Mouse (Mus musculus): ENCODE results near the gene Upk1a. TPM values are rescaled to one million over a fixed set of nuclear protein-coding genes. Genes with fewer than 3 reads are reported as not detected.
A peak's percentile ranks its signal among the peaks of the same experiment; 100 is the strongest.

The Upk1a gene
- polyA plus RNA-seq, 1 experiment from 2014 or later: 0.67 TPM

DNA sequence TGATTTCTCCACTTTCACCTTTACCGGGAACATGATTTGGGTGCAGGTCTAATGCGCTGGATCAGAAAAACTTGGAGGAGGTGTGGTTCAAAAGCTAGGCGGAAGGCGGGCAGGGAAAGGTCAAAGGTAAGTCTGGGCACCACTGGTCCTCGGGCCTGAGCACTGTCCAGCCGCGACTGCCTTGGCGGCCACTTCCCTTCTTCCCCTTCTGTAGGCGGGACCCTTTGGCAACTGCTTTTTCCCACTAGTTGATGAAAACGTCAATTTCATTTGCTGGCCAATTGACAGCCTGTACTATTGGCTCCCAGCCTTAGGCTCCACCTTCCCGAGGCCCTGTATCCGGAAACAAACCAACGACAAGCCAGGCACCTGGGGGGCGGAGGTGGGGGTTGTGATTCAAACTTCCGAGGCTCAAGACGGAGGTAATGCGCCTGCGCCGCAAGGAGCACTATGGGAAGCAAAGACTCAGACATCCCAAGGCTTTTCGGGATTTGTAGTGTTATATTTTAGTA, 53.1 kb downstream of the Upk1a start, which contains the start of gene Lin37:
Gene Lin37 (minus strand): TSS at position 396 of the 512 bp plus-strand sequence.
- no peaks in the 10 kb centered on the region for H3K9me3 ChIP-seq (ENCODE audit: control insufficient read depth, low read length)
- peak within 1 kb of the TSS; percentile 49 for H3K4me3 ChIP-seq (ENCODE audit: low read depth, low read length)
- H3K27me3 ChIP-seq (ENCODE audit: control insufficient read depth, insufficient read depth, low read length): no peaks in the 10 kb centered on the region
- peaks cover 14% of the 10 kb centered on the region; the same call in 1 of the 2 replicates for H3K36me3 ChIP-seq (ENCODE audit: control insufficient read depth, insufficient read depth, low read length)
- H3K4me2 ChIP-seq: peak within 1 kb of the TSS; percentile 97
- H3K27ac ChIP-seq (ENCODE audit: low read depth, low read length): no peak within 1 kb of the TSS
- H3K4me1 ChIP-seq (ENCODE audit: control insufficient read depth, insufficient read depth, low read length): peaks cover 17% of the 10 kb centered on the region
- peak within 1 kb of the TSS; percentile 73 for H3K9ac ChIP-seq (ENCODE audit: low read length)
- WGBS: under 1% methylated on average over 20 of the region's 20 CpGs
- ATAC-seq (ENCODE audit: low FRiP score) (peak; percentile 89), DNase-seq (ENCODE audit: low spot score, missing footprints) (peak; percentile 97)

DNA sequence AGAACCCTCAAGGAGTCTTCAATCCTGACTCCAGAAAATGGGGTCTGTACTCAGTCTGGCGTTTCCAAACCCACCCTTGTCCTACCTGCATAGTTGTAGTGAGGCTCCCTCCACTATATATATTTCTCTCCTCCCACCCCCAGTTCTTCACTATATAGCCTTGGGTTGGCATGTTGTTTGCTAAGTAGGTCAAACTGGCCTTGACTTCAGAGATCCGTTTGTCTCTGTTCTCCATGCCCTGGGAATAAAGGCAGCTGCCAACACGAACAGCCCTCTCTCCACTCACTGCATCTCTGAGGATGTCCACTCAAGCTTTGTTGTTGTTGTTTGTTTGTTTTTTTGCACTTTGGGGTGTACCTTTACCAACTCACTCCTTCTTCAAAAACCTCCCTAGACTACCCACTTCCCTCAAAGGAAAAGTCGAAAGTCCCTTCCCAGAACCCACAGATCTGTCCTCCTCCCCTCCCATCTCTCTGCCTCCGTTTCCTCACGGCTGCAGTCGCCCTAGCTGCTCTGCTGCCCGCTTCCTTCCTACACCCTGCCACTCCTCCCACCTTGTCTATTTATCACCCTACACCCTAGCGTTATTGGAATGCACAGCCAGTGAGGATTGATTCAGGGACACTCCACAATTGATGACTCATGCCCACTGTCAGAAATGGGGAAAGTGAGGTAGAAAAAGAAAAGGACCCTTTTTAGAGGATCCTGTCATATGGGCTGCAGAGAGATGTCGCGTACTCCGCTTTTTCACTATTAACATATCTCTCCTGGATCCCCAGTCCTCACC, 53.8 kb downstream of the Upk1a start:
- Histone ChIP-seq H3K4me3 (ENCODE audit: low read depth, low read length) (peak overlapping the region; percentile 49), H3K27ac (ENCODE audit: low read depth, low read length) (no peak overlapping the region), H3K4me1 (ENCODE audit: control insufficient read depth, insufficient read depth, low read length) (peaks cover 15% of the 10 kb centered on the region), H3K9ac (ENCODE audit: low read length) (peak overlapping the region; percentile 73), H3K4me2 (peak overlapping the region; percentile 97), H3K9me3 (ENCODE audit: control insufficient read depth, low read length) (no peaks in the 10 kb centered on the region), H3K36me3 (ENCODE audit: control insufficient read depth, insufficient read depth, low read length) (peaks cover 14% of the 10 kb centered on the region; the same call in 1 of the 2 replicates), H3K27me3 (ENCODE audit: control insufficient read depth, insufficient read depth, low read length) (no peaks in the 10 kb centered on the region)
- DNase-seq (ENCODE audit: low spot score, missing footprints): no peak
- 19% methylated on average over 12 of the region's 12 CpGs for WGBS
- ATAC-seq (ENCODE audit: low FRiP score): no peak

DNA sequence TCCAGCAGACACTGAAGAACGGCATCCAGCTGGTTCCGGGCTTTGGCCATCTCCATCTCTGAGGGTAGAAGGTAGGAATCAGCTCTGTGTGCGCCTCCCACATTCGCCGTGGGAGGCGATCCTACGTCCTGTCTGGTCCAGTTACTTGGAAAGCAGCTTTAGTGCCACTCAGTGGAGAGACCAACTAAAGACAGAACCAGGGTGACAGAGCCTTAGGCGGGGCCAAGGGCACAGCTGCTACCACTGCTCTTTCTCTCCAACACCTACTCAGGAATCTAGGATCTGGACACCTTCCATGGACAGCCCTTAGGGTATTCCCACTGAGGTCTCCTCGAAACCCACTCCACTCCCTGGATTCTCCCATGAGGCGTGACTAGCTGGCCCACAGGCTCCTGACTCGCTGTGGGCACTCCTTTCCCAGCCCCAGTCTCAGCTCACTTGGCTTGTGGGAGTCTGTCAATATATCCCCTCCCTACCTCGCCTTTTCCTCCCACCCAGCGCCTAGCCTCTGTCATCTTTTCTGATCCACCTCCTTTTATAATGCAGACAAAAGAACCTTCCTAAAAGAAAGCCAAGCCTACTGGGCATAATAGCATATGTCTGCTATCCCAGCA, 54.6 kb downstream of the Upk1a start:
- no peak overlapping the region; the same call in 1 of the 2 replicates for H3K4me2 ChIP-seq
- no peak overlapping the region for H3K9ac ChIP-seq (ENCODE audit: low read length)
- ATAC-seq (ENCODE audit: low FRiP score) (no peak), DNase-seq (ENCODE audit: low spot score, missing footprints) (no peak)
- peaks cover 14% of the 10 kb centered on the region; the same call in 1 of the 2 replicates for H3K36me3 ChIP-seq (ENCODE audit: control insufficient read depth, insufficient read depth, low read length)
- peaks cover 19% of the 10 kb centered on the region for H3K4me1 ChIP-seq (ENCODE audit: control insufficient read depth, insufficient read depth, low read length)
- H3K9me3 ChIP-seq (ENCODE audit: control insufficient read depth, low read length): no peaks in the 10 kb centered on the region
- WGBS: 87% methylated on average over 13 of the region's 13 CpGs
- no peak overlapping the region for H3K27ac ChIP-seq (ENCODE audit: low read depth, low read length)
- no peak overlapping the region for H3K4me3 ChIP-seq (ENCODE audit: low read depth, low read length)
- no peaks in the 10 kb centered on the region for H3K27me3 ChIP-seq (ENCODE audit: control insufficient read depth, insufficient read depth, low read length)

DNA sequence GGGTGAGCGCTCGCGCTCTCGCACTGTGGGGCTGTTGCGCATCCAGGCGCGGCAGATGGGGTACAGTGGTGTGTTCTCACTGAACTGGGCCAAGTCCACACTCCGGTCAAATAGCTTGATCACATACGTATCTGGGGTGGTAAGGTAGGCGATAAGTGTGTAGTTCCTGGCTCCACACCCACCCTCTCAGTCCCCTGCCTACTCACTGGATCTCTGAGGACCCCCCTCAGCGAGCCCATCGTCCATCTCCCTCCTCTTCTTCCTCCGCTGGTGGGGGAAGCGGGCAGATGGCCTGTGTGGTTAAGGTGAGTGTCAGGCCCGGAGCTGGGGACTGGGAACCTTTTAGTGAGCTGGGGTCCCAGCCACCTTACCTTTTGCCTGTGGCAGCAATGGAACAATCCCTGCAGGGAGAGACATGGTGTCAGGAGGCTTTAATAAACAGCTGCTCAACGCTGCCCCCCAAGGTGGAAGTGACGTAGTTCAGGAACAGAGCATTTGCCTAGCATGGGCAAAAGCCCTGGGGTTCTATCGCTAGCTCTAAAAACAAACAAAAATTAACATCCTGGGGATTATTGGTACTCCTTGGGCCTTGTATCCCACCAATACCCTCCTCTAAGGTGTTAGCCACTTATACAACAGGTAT, 55.6 kb downstream of the Upk1a start:
- Histone ChIP-seq H3K4me1 (ENCODE audit: control insufficient read depth, insufficient read depth, low read length) (peaks cover 23% of the 10 kb centered on the region), H3K27me3 (ENCODE audit: control insufficient read depth, insufficient read depth, low read length) (no peaks in the 10 kb centered on the region), H3K36me3 (ENCODE audit: control insufficient read depth, insufficient read depth, low read length) (peaks cover 14% of the 10 kb centered on the region; the same call in 1 of the 2 replicates), H3K9ac (ENCODE audit: low read length) (no peak overlapping the region), H3K9me3 (ENCODE audit: control insufficient read depth, low read length) (no peaks in the 10 kb centered on the region), H3K27ac (ENCODE audit: low read depth, low read length) (no peak overlapping the region), H3K4me3 (ENCODE audit: low read depth, low read length) (no peak overlapping the region), H3K4me2 (no peak overlapping the region)
- DNase-seq (ENCODE audit: low spot score, missing footprints) (no peak), ATAC-seq (ENCODE audit: low FRiP score) (no peak)
- 94% methylated on average over 18 of the region's 18 CpGs for WGBS

DNA sequence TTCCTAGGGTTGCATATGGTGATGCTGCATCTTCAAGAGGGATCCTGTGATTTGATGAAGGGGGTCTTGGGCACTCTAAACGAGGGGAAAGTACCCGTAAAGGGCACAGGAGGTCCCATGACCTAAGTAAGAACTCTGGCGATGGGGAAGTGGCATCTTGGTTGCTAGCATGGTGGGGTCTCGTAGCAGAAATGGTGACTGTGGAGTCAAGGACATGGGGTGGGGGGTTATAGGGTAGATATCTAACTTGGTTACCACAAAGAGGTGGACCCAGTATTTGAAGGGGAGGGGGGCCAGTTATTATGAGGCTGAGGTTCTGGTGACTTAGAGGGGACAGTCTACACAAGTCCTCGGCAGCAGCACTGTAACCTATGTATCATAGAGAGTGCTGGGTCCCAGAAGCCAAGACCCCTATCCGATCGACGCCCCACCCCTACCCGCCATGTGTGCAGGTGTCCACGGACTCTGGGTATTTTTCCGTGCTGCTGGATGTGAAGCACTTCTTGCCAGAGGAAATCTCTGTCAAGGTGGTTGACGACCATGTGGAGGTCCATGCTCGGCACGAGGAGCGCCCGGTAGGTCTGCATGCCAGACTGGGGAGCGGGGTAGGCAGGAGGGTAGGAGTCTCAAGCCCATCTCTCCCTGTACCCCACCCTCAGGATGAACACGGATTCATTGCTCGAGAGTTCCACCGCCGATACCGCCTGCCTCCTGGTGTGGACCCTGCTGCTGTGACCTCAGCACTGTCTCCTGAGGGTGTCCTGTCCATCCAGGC, 58.6 kb downstream of the Upk1a start:
- Histone ChIP-seq H3K4me3 (ENCODE audit: low read depth, low read length) (no peak overlapping the region; the same call in 1 of the 2 replicates), H3K4me2 (peak overlapping the region; percentile 93; the same call in 1 of the 2 replicates), H3K27me3 (ENCODE audit: control insufficient read depth, insufficient read depth, low read length) (no peaks in the 10 kb centered on the region), H3K9me3 (ENCODE audit: control insufficient read depth, low read length) (no peaks in the 10 kb centered on the region), H3K9ac (ENCODE audit: low read length) (peak overlapping the region; percentile 72; the same call in 1 of the 2 replicates), H3K4me1 (ENCODE audit: control insufficient read depth, insufficient read depth, low read length) (peaks cover 17% of the 10 kb centered on the region), H3K27ac (ENCODE audit: low read depth, low read length) (no peak overlapping the region), H3K36me3 (ENCODE audit: control insufficient read depth, insufficient read depth, low read length) (peaks cover 14% of the 10 kb centered on the region; the same call in 1 of the 2 replicates)
- WGBS: 89% methylated on average over 22 of the region's 22 CpGs
- DNase-seq (ENCODE audit: low spot score, missing footprints): no peak
- no peak for ATAC-seq (ENCODE audit: low FRiP score)

Small RNA genes within 50 kb of the gene (microRNA-seq; reads per million reads assigned to microRNA genes)
- gene Mir3569: 0.76 reads per million

Other genes with a start within 250 kb of the Upk1a start
- 16.6 and 19.7 TPM in 2 replicates for gene Tyrobp, start 199.1 kb downstream of the Upk1a start, polyA plus RNA-seq (2014; fragmentation: Nextera tagmentation; extraction: Ambion mirVana)
- gene Hcst, start 193.0 kb downstream of the Upk1a start, polyA plus RNA-seq (2014; fragmentation: Nextera tagmentation; extraction: Ambion mirVana): 0.43 and 0.45 TPM in 2 replicates
- gene Nfkbid, start 191.1 kb downstream of the Upk1a start, polyA plus RNA-seq (2014; fragmentation: Nextera tagmentation; extraction: Ambion mirVana): 0.63 and 1.2 TPM in 2 replicates
- gene Aplp1, start 167.3 kb downstream of the Upk1a start, polyA plus RNA-seq (2014; fragmentation: Nextera tagmentation; extraction: Ambion mirVana): 128 and 134 TPM in 2 replicates
- gene Kirrel2, start 155.2 kb downstream of the Upk1a start, polyA plus RNA-seq (2014; fragmentation: Nextera tagmentation; extraction: Ambion mirVana): 0.58 and 0.61 TPM in 2 replicates
- gene Nphs1, start 154.5 kb downstream of the Upk1a start, polyA plus RNA-seq (2014; fragmentation: Nextera tagmentation; extraction: Ambion mirVana): not detected in 2 replicates
- not detected in 2 replicates for gene Prodh2, start 119.2 kb downstream of the Upk1a start, polyA plus RNA-seq (2014; fragmentation: Nextera tagmentation; extraction: Ambion mirVana)
- 32.0 and 41.1 TPM in 2 replicates for gene Arhgap33, start 77.8 kb downstream of the Upk1a start, polyA plus RNA-seq (2014; fragmentation: Nextera tagmentation; extraction: Ambion mirVana)
- 4.2 and 4.6 TPM in 2 replicates for gene Hspb6, start 60.7 kb downstream of the Upk1a start, polyA plus RNA-seq (2014; fragmentation: Nextera tagmentation; extraction: Ambion mirVana)
- gene Proser3, start 60.5 kb downstream of the Upk1a start, polyA plus RNA-seq (2014; fragmentation: Nextera tagmentation; extraction: Ambion mirVana): 11.3 and 11.5 TPM in 2 replicates
- 48.7 and 49.7 TPM in 2 replicates for gene Lin37, start 53.0 kb downstream of the Upk1a start, polyA plus RNA-seq (2014; fragmentation: Nextera tagmentation; extraction: Ambion mirVana)
- gene U2af1l4, start 49.5 kb downstream of the Upk1a start, polyA plus RNA-seq (2014; fragmentation: Nextera tagmentation; extraction: Ambion mirVana): 90.7 and 94.8 TPM in 2 replicates
- 6.9 and 7.5 TPM in 2 replicates for gene Gm49396, start 49.5 kb downstream of the Upk1a start, polyA plus RNA-seq (2014; fragmentation: Nextera tagmentation; extraction: Ambion mirVana)
- 98.0 and 110 TPM in 2 replicates for gene Psenen, start 49.2 kb downstream of the Upk1a start, polyA plus RNA-seq (2014; fragmentation: Nextera tagmentation; extraction: Ambion mirVana)
- gene Igflr1, start 47.4 kb downstream of the Upk1a start, polyA plus RNA-seq (2014; fragmentation: Nextera tagmentation; extraction: Ambion mirVana): 4.0 and 4.1 TPM in 2 replicates
- 10.3 and 10.7 TPM in 2 replicates for gene Kmt2b, start 24.1 kb downstream of the Upk1a start, polyA plus RNA-seq (2014; fragmentation: Nextera tagmentation; extraction: Ambion mirVana)
- 0.21 and 0.25 TPM in 2 replicates for gene Zbtb32, start 13.9 kb downstream of the Upk1a start, polyA plus RNA-seq (2014; fragmentation: Nextera tagmentation; extraction: Ambion mirVana)
- gene Cox6b1, start 13.3 kb upstream of the Upk1a start, polyA plus RNA-seq (2014; fragmentation: Nextera tagmentation; extraction: Ambion mirVana): 791 and 797 TPM in 2 replicates
- not detected in 2 replicates for gene Etv2, start 23.0 kb upstream of the Upk1a start, polyA plus RNA-seq (2014; fragmentation: Nextera tagmentation; extraction: Ambion mirVana)
- 112 and 138 TPM in 2 replicates for gene Rbm42, start 37.5 kb upstream of the Upk1a start, polyA plus RNA-seq (2014; fragmentation: Nextera tagmentation; extraction: Ambion mirVana)
- gene Haus5, start 52.1 kb upstream of the Upk1a start, polyA plus RNA-seq (2014; fragmentation: Nextera tagmentation; extraction: Ambion mirVana): 51.0 and 52.4 TPM in 2 replicates
- gene Pmis2, start 58.8 kb upstream of the Upk1a start, polyA plus RNA-seq (2014; fragmentation: Nextera tagmentation; extraction: Ambion mirVana): not detected in 2 replicates
- not detected in 2 replicates for gene 2200002J24Rik, start 86.1 kb upstream of the Upk1a start, polyA plus RNA-seq (2014; fragmentation: Nextera tagmentation; extraction: Ambion mirVana)
- gene Atp4a, start 99.4 kb upstream of the Upk1a start, polyA plus RNA-seq (2014; fragmentation: Nextera tagmentation; extraction: Ambion mirVana): 0.70 and 1.1 TPM in 2 replicates
- gene Tmem147, start 116.7 kb upstream of the Upk1a start, polyA plus RNA-seq (2014; fragmentation: Nextera tagmentation; extraction: Ambion mirVana): 140 and 153 TPM in 2 replicates
- gene Gapdhs, start 130.8 kb upstream of the Upk1a start, polyA plus RNA-seq (2014; fragmentation: Nextera tagmentation; extraction: Ambion mirVana): 0.19 and 0.48 TPM in 2 replicates
- gene Sbsn, start 138.6 kb upstream of the Upk1a start, polyA plus RNA-seq (2014; fragmentation: Nextera tagmentation; extraction: Ambion mirVana): 0.54 and 1.1 TPM in 2 replicates
- gene Dmkn, start 150.9 kb upstream of the Upk1a start, polyA plus RNA-seq (2014; fragmentation: Nextera tagmentation; extraction: Ambion mirVana): not detected in 2 replicates
- not detected in 2 replicates for gene Krtdap, start 175.0 kb upstream of the Upk1a start, polyA plus RNA-seq (2014; fragmentation: Nextera tagmentation; extraction: Ambion mirVana)
- gene Ffar2, start 210.9 kb upstream of the Upk1a start, polyA plus RNA-seq (2014; fragmentation: Nextera tagmentation; extraction: Ambion mirVana): not detected in 2 replicates
- gene Ffar3, start 243.3 kb upstream of the Upk1a start, polyA plus RNA-seq (2014; fragmentation: Nextera tagmentation; extraction: Ambion mirVana): not detected in 2 replicates
- not detected in 2 replicates for gene Ffar1, start 248.7 kb upstream of the Upk1a start, polyA plus RNA-seq (2014; fragmentation: Nextera tagmentation; extraction: Ambion mirVana)